Mouse (Mus musculus): ENCODE results near the gene Lce3a. TPM values are rescaled to one million over a fixed set of nuclear protein-coding genes. Genes with fewer than 3 reads are reported as not detected.

Lce3a gene
- total RNA-seq (2021) = not detected
- long read RNA-seq, experiment 1 = 0 reads
- long read RNA-seq, experiment 2 = 0 reads

- no peak within 1 kb of the TSS for H3K27ac ChIP-seq
- no peak for DNase-seq (ENCODE audit: low spot score in 2 of 2)
- no peak for TF ChIP-seq CTCF (conservative IDR thresholded peaks at IDR 0.05)
- H3K4me3 ChIP-seq = no peak within 1 kb of the TSS
Observed at GRCm38 (mm10) chr3:92926130-92926529, at the start of gene Lce3a. Gene Lce3a, minus strand, starts transcription at chr3:92926230.

- no peak within 1 kb of the TSS for H3K27ac ChIP-seq
- no peak within 1 kb of the TSS for H3K4me3 ChIP-seq
- no peak for DNase-seq (ENCODE audit: low spot score in 2 of 2)
- TF ChIP-seq CTCF (conservative IDR thresholded peaks at IDR 0.05) = no peak
Observed at GRCm38 (mm10) chr3:92966761-92967160, 40.7 kb upstream of the Lce3a start, which contains the start of gene Lce3e. Gene Lce3e, plus strand, starts transcription at chr3:92967061.

GRCm38 (mm10) chr3:92957090-92957489, 31.1 kb upstream of the Lce3a start, which contains the start of gene Lce3d:
Gene Lce3d, plus strand, starts transcription at chr3:92957390.
- no peak for DNase-seq (ENCODE audit: low spot score in 2 of 2)
- Histone ChIP-seq H3K4me3 (no peak within 1 kb of the TSS), H3K27ac (no peak within 1 kb of the TSS)
- TF ChIP-seq CTCF (conservative IDR thresholded peaks at IDR 0.05) = no peak

- TF ChIP-seq CTCF (conservative IDR thresholded peaks at IDR 0.05) = no peak
- no peak within 1 kb of the TSS for H3K27ac ChIP-seq
- no peak for DNase-seq (ENCODE audit: low spot score in 2 of 2)
Observed at GRCm38 (mm10) chr3:92944186-92944585, 18.2 kb upstream of the Lce3a start, which contains the start of gene Lce3c. Gene Lce3c, plus strand, starts transcription at chr3:92944486.

GRCm38 (mm10) chr3:92932679-92933078, 6.6 kb upstream of the Lce3a start, which contains the start of gene Lce3b:
Gene Lce3b, plus strand, starts transcription at chr3:92932979.
- no peak for DNase-seq (ENCODE audit: low spot score in 2 of 2)

More at GRCm38 (mm10) chr3:92944186-92944585, 18.2 kb upstream of the Lce3a start, which contains the start of gene Lce3c:
- no peak within 1 kb of the TSS for H3K4me3 ChIP-seq

GRCm38 (mm10) chr3:92920364-92920763, 5.7 kb downstream of the Lce3a start:
- H3K27ac ChIP-seq = no peak overlapping the region
- TF ChIP-seq CTCF (conservative IDR thresholded peaks at IDR 0.05) = peak; percentile 73
- peak; percentile 15 to 20 for DNase-seq (ENCODE audit: low spot score in 2 of 2)
- H3K4me3 ChIP-seq = no peak overlapping the region

More at GRCm38 (mm10) chr3:92932679-92933078, 6.6 kb upstream of the Lce3a start, which contains the start of gene Lce3b:
- Histone ChIP-seq H3K4me3 (no peak within 1 kb of the TSS), H3K27ac (no peak within 1 kb of the TSS)
- no peak for TF ChIP-seq CTCF (conservative IDR thresholded peaks at IDR 0.05)

GRCm38 (mm10) chr3:92907571-92907970, 18.5 kb downstream of the Lce3a start:
- Histone ChIP-seq H3K27ac (no peak overlapping the region), H3K4me3 (no peak overlapping the region)
- TF ChIP-seq CTCF (conservative IDR thresholded peaks at IDR 0.05) = peak; percentile 83
- DNase-seq (ENCODE audit: low spot score in 2 of 2) = peak; percentile 3 to 29

GRCm38 (mm10) chr3:92905182-92905581, 20.8 kb downstream of the Lce3a start:
- Histone ChIP-seq H3K27ac (no peak overlapping the region), H3K4me3 (no peak overlapping the region)
- DNase-seq (ENCODE audit: low spot score in 2 of 2) = no peak
- no peak for TF ChIP-seq CTCF (conservative IDR thresholded peaks at IDR 0.05)

GRCm38 (mm10) chr3:92903640-92904039, 22.4 kb downstream of the Lce3a start:
- Histone ChIP-seq H3K27ac (no peak overlapping the region), H3K4me3 (no peak overlapping the region)
- DNase-seq (ENCODE audit: low spot score in 2 of 2) = peak in 1 of 2 experiments; percentile 12
- TF ChIP-seq CTCF (conservative IDR thresholded peaks at IDR 0.05) = peak; percentile 65

GRCm38 (mm10) chr3:92902992-92903391, 23.0 kb downstream of the Lce3a start:
- DNase-seq (ENCODE audit: low spot score in 2 of 2) = peak in 1 of 2 experiments; percentile 50
- no peak overlapping the region for H3K4me3 ChIP-seq
- no peak overlapping the region for H3K27ac ChIP-seq
- peak; percentile 85 for TF ChIP-seq CTCF (conservative IDR thresholded peaks at IDR 0.05)

- no peak for TF ChIP-seq CTCF (conservative IDR thresholded peaks at IDR 0.05)
- no peak for DNase-seq (ENCODE audit: low spot score in 2 of 2)
- Histone ChIP-seq H3K4me3 (no peak overlapping the region), H3K27ac (no peak overlapping the region)
Observed at GRCm38 (mm10) chr3:92894489-92894888, 31.5 kb downstream of the Lce3a start.

GRCm38 (mm10) chr3:92894063-92894462, 32.0 kb downstream of the Lce3a start:
- no peak for TF ChIP-seq CTCF (conservative IDR thresholded peaks at IDR 0.05)
- DNase-seq (ENCODE audit: low spot score in 2 of 2) = no peak
- H3K4me3 ChIP-seq = no peak overlapping the region
- no peak overlapping the region for H3K27ac ChIP-seq

Other genes with a start within 250 kb of the Lce3a start
- gene Lce1c, start 247.0 kb downstream of the Lce3a start, total RNA-seq (2021) = not detected
- gene Lce1d, start 239.0 kb downstream of the Lce3a start, total RNA-seq (2021) = not detected
- not detected for gene Lce1e, start 217.2 kb downstream of the Lce3a start, total RNA-seq (2021)
- gene Lce1f, start 205.9 kb downstream of the Lce3a start, total RNA-seq (2021) = not detected
- gene Gm38119, start 187.1 kb downstream of the Lce3a start, total RNA-seq (2021) = not detected
- not detected for gene Lce1g, start 173.9 kb downstream of the Lce3a start, total RNA-seq (2021)
- gene Lce1h, start 161.2 kb downstream of the Lce3a start, total RNA-seq (2021) = not detected
- not detected for gene Lce1i, start 147.3 kb downstream of the Lce3a start, total RNA-seq (2021)
- gene Lce1j, start 135.7 kb downstream of the Lce3a start, total RNA-seq (2021) = not detected
- not detected for gene Lce1k, start 118.3 kb downstream of the Lce3a start, total RNA-seq (2021)
- gene Kprp, start 99.0 kb downstream of the Lce3a start, total RNA-seq (2021) = not detected
- gene Lce1l, start 74.9 kb downstream of the Lce3a start, total RNA-seq (2021) = not detected
- gene 2310050C09Rik, start 56.0 kb downstream of the Lce3a start, total RNA-seq (2021) = not detected
- gene Lce3b, start 6.7 kb upstream of the Lce3a start, total RNA-seq (2021) = not detected
- gene Lce3c, start 18.3 kb upstream of the Lce3a start, total RNA-seq (2021) = not detected
- not detected for gene Lce3d, start 31.2 kb upstream of the Lce3a start, total RNA-seq (2021)
- not detected for gene Lce3e, start 40.8 kb upstream of the Lce3a start, total RNA-seq (2021)
- not detected for gene Lce3f, start 66.0 kb upstream of the Lce3a start, total RNA-seq (2021)
- not detected for gene Crct1, start 89.5 kb upstream of the Lce3a start, total RNA-seq (2021)
- not detected for gene Lce1m, start 92.8 kb upstream of the Lce3a start, total RNA-seq (2021)
- not detected for gene Gm4858, start 142.6 kb upstream of the Lce3a start, total RNA-seq (2021)
- not detected for gene Crnn, start 218.6 kb upstream of the Lce3a start, total RNA-seq (2021)

Measured in layer of hippocampus, adult 2 months (tissue).